Mouse (Mus musculus) intestine, embryonic 16.5 days (tissue): ENCODE measurements around the gene Stat4. TPM values are rescaled to one million over a fixed set of nuclear protein-coding genes. Genes with fewer than 3 reads are reported as not detected.

ENCODE experiments used
- ATAC-seq: fragments of 200-750 bp; cut with Nextera tagmentation; 2 replicates; pipeline ENCODE4 v1.8.0; 2017; ENCODE audit warnings: moderate TSS enrichment, moderate library complexity
- H3K27ac ChIP-seq: fragments of 300-500 bp; sonication (generic); 2 replicates; pipeline ENCODE4 v1.5.1; 2014; ENCODE audit warnings: mild to moderate bottlenecking, low read length
- H3K27me3 ChIP-seq: fragments of 300-500 bp; sonication (generic); replicated peaks from 2 replicates; pipeline ENCODE4 v1.6.1; 2014; ENCODE audit warnings: low read length, control low read depth, mixed read lengths; ENCODE audit not compliant: control insufficient read depth, insufficient read depth
- H3K36me3 ChIP-seq: fragments of 300-500 bp; sonication (generic); 2 replicates; pipeline ENCODE4 v1.6.1; 2014; ENCODE audit warnings: low read length, control low read depth; ENCODE audit not compliant: control insufficient read depth, insufficient read depth
- H3K4me1 ChIP-seq: fragments of 300-500 bp; sonication (generic); 2 replicates; pipeline ENCODE4 v1.6.1; 2014; ENCODE audit warnings: low read length, control low read depth, mixed read lengths; ENCODE audit not compliant: control insufficient read depth, insufficient read depth
- H3K4me2 ChIP-seq: fragments of 300-500 bp; sonication (generic); 2 replicates; pipeline ENCODE4 v1.6.1; 2014; ENCODE audit warnings: low read depth, low read length, control low read depth
- H3K4me3 ChIP-seq: fragments of 300-500 bp; sonication (generic); 2 replicates; pipeline ENCODE4 v1.5.1; 2014; ENCODE audit warnings: mild to moderate bottlenecking, low read length
- H3K9ac ChIP-seq: fragments of 300-500 bp; sonication (generic); 2 replicates; pipeline ENCODE4 v1.6.1; 2014; ENCODE audit warnings: low read depth, low read length
- H3K9me3 ChIP-seq: fragments of 300-500 bp; sonication (generic); 2 replicates; pipeline ENCODE4 v1.6.1; 2016; ENCODE audit warnings: low read length, control low read depth; ENCODE audit not compliant: control insufficient read depth
- WGBS: fragments of 180-500 bp; shearing (Covaris S2); extraction: QIAGEN DNeasy Blood & Tissue Kit; methylation state at CpG from one replicate; pipeline ENCODE4 v1.1.7; 2014; 5-methylcytosine and 5-hydroxymethylcytosine counted together
- polyA plus RNA-seq: library from polyadenylated mRNA; unstranded; fragments of >200 nt; fragmentation: Nextera tagmentation; extraction: Ambion mirVana; gene quantifications from 2 replicates; pipeline ENCODE4 v1.2.1, GENCODE M21; 2015

Stat4 gene
- polyA plus RNA-seq, result 0.93 and 1.5 TPM in 2 replicates

- Histone ChIP-seq H3K9ac (no peak within 1 kb of the TSS), H3K27me3 (no peaks in the 10 kb centered on the region), H3K4me1 (no peaks in the 10 kb centered on the region), H3K36me3 (no peaks in the 10 kb centered on the region), H3K4me2 (no peak within 1 kb of the TSS), H3K27ac (no peak within 1 kb of the TSS), H3K9me3 (no peaks in the 10 kb centered on the region), H3K4me3 (no peak within 1 kb of the TSS)
- 72% methylated on average over 5 of the region's 5 CpGs for WGBS
- ATAC-seq, result no peak
These were observed at the start of gene Stat4 for GRCm38 (mm10) chr1:51986848-51987247. Gene Stat4 (plus strand): TSS chr1:51987148.

GRCm38 (mm10) chr1:51938357-51938756, 48.6 kb upstream of the Stat4 start:
- Histone ChIP-seq H3K36me3 (no peaks in the 10 kb centered on the region), H3K27me3 (no peaks in the 10 kb centered on the region), H3K4me2 (no peak overlapping the region), H3K4me3 (no peak overlapping the region), H3K27ac (no peak overlapping the region), H3K9ac (no peak overlapping the region), H3K9me3 (no peaks in the 10 kb centered on the region), H3K4me1 (no peaks in the 10 kb centered on the region)
- WGBS, result 89% methylated on average over 7 of the region's 7 CpGs
- no peak for ATAC-seq

- H3K27me3 ChIP-seq, result no peaks in the 10 kb centered on the region
- H3K4me3 ChIP-seq, result no peak overlapping the region
- no peaks in the 10 kb centered on the region for H3K4me1 ChIP-seq
- H3K9ac ChIP-seq, result no peak overlapping the region
- 39% methylated on average over 5 of the region's 5 CpGs for WGBS
- H3K36me3 ChIP-seq, result no peaks in the 10 kb centered on the region
- H3K9me3 ChIP-seq, result no peaks in the 10 kb centered on the region
- no peak for ATAC-seq
- H3K27ac ChIP-seq, result no peak overlapping the region
- H3K4me2 ChIP-seq, result no peak overlapping the region
These were observed 42.2 kb upstream of the Stat4 start for GRCm38 (mm10) chr1:51944755-51945154.

- H3K27me3 ChIP-seq, result no peaks in the 10 kb centered on the region
- H3K27ac ChIP-seq, result no peak overlapping the region
- no peaks in the 10 kb centered on the region for H3K9me3 ChIP-seq
- H3K4me2 ChIP-seq, result no peak overlapping the region
- ATAC-seq, result no peak
- no peak overlapping the region for H3K4me3 ChIP-seq
- H3K4me1 ChIP-seq, result no peaks in the 10 kb centered on the region
- 75% methylated on average over 4 of the region's 4 CpGs for WGBS
- no peaks in the 10 kb centered on the region for H3K36me3 ChIP-seq
- no peak overlapping the region for H3K9ac ChIP-seq
These were observed 39.8 kb upstream of the Stat4 start for GRCm38 (mm10) chr1:51947116-51947515.

GRCm38 (mm10) chr1:51964647-51965046, 22.3 kb upstream of the Stat4 start:
- Histone ChIP-seq H3K4me1 (no peaks in the 10 kb centered on the region), H3K27ac (no peak overlapping the region), H3K4me3 (no peak overlapping the region), H3K9me3 (no peaks in the 10 kb centered on the region), H3K27me3 (no peaks in the 10 kb centered on the region), H3K4me2 (no peak overlapping the region), H3K36me3 (no peaks in the 10 kb centered on the region), H3K9ac (no peak overlapping the region)
- 89% methylated on average over 2 of the region's 2 CpGs for WGBS
- ATAC-seq, result no peak

GRCm38 (mm10) chr1:51968994-51969393, 18.0 kb upstream of the Stat4 start:
- Histone ChIP-seq H3K4me2 (no peak overlapping the region), H3K27ac (no peak overlapping the region), H3K36me3 (no peaks in the 10 kb centered on the region), H3K27me3 (no peaks in the 10 kb centered on the region), H3K9me3 (no peaks in the 10 kb centered on the region), H3K9ac (no peak overlapping the region), H3K4me3 (no peak overlapping the region), H3K4me1 (no peaks in the 10 kb centered on the region)
- 8% methylated on average over 1 of the region's 1 CpGs for WGBS
- 0 out of 2 replicates have a peak, but pooled peaks have one; percentile 21 for ATAC-seq

- no peaks in the 10 kb centered on the region for H3K36me3 ChIP-seq
- 81% methylated on average over 6 of the region's 6 CpGs for WGBS
These were observed 16.8 kb upstream of the Stat4 start for GRCm38 (mm10) chr1:51970182-51970581.

GRCm38 (mm10) chr1:51975589-51975988, 11.4 kb upstream of the Stat4 start:
- H3K4me2 ChIP-seq, result no peak overlapping the region
- ATAC-seq, result no peak

More at GRCm38 (mm10) chr1:51970182-51970581, 16.8 kb upstream of the Stat4 start:
- H3K9ac ChIP-seq, result no peak overlapping the region
- H3K27me3 ChIP-seq, result no peaks in the 10 kb centered on the region
- H3K4me3 ChIP-seq, result no peak overlapping the region
- H3K4me1 ChIP-seq, result no peaks in the 10 kb centered on the region
- ATAC-seq, result no peak
- H3K4me2 ChIP-seq, result no peak overlapping the region
- H3K9me3 ChIP-seq, result no peaks in the 10 kb centered on the region
- no peak overlapping the region for H3K27ac ChIP-seq

GRCm38 (mm10) chr1:51979048-51979447, 7.9 kb upstream of the Stat4 start:
- Histone ChIP-seq H3K27ac (no peak overlapping the region), H3K4me1 (no peaks in the 10 kb centered on the region), H3K9ac (no peak overlapping the region), H3K9me3 (no peaks in the 10 kb centered on the region), H3K27me3 (no peaks in the 10 kb centered on the region), H3K4me2 (no peak overlapping the region), H3K4me3 (no peak overlapping the region), H3K36me3 (no peaks in the 10 kb centered on the region)
- ATAC-seq, result no peak
- 92% methylated on average over 5 of the region's 5 CpGs for WGBS

More at GRCm38 (mm10) chr1:51975589-51975988, 11.4 kb upstream of the Stat4 start:
- no peaks in the 10 kb centered on the region for H3K36me3 ChIP-seq
- no peaks in the 10 kb centered on the region for H3K27me3 ChIP-seq
- no peak overlapping the region for H3K9ac ChIP-seq
- no peak overlapping the region for H3K4me3 ChIP-seq
- WGBS, result 52% methylated on average over 5 of the region's 5 CpGs
- H3K4me1 ChIP-seq, result no peaks in the 10 kb centered on the region
- H3K27ac ChIP-seq, result no peak overlapping the region
- no peaks in the 10 kb centered on the region for H3K9me3 ChIP-seq

GRCm38 (mm10) chr1:51991983-51992609, 5.1 kb downstream of the Stat4 start:
- WGBS, result 84% methylated on average over 8 of the region's 8 CpGs
- H3K4me2 ChIP-seq, result no peak overlapping the region
- no peaks in the 10 kb centered on the region for H3K9me3 ChIP-seq
- no peak overlapping the region for H3K9ac ChIP-seq
- no peak for ATAC-seq
- no peaks in the 10 kb centered on the region for H3K27me3 ChIP-seq
- no peak overlapping the region for H3K4me3 ChIP-seq
- H3K4me1 ChIP-seq, result peaks cover 10% of the 10 kb centered on the region
- H3K27ac ChIP-seq, result no peak overlapping the region
- H3K36me3 ChIP-seq, result no peaks in the 10 kb centered on the region
